Mouse (Mus musculus): ENCODE data around the gene Camk1g. TPM values are rescaled to one million over a fixed set of nuclear protein-coding genes. Genes with fewer than 3 reads are reported as not detected.

Gene Camk1g
- total RNA-seq, 1 experiment, result not detected

DNA sequence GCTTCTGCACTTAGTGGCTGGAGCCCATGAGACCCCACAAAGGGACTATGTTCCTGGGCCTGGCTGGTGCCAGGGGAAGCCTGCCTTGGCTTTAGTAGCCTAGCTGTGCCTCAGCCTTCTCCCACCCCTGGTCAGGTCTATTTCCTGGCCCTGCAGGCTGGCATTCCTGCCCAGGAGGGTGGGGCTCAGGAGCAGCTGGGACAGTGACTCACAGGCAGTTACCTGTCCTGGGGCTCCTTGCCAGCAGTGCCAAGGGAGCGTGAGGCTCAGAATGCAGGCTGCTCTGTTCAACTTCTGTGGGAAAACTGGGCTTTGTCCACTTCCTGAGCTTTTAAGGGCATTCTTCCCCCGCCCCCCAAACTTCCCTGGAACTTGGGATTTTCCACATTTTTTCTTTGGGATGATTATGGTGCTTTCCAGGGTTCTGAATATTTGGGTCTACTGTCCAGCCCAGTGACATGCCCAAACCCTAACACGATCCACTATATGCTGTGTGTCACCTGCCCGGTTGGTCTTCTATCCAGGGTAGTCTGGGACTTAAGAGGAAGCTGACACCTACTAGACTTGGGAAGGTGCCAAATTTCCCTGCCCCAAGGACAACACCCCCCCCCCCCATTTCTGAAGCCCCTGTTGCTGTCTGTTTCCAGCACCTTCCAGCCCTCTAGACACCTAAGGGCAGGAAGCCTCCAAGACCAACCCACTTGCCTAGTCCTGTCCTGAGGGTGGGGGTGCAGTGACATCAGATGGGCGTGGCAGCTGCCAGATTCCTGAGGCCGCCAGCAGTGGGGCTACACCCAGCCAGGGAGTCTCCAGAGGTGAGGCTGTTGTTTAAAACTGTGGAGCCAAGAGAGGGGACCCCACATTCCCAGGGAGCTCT, 68.6 kb downstream of the Camk1g start:
- no peak overlapping the region for H3K9ac ChIP-seq (ENCODE audit: insufficient read depth, low read depth, low read length, poor library complexity, severe bottlenecking)
- peaks cover 0 to 9% of the 10 kb centered on the region in 2 experiments; a peak in 2 of 4 replicates for H3K4me1 ChIP-seq (ENCODE audit: control insufficient read depth in 2 of 2, insufficient read depth in 2 of 2, low read length in 2 of 2, poor library complexity in 1 of 2)
- H3K36me3 ChIP-seq (ENCODE audit: control insufficient read depth, insufficient read depth, low read length, poor library complexity, severe bottlenecking), result no peaks in the 10 kb centered on the region
- H3K4me3 ChIP-seq (ENCODE audit: insufficient read depth in 1 of 2, low read depth in 1 of 2, low read length in 2 of 2, poor library complexity in 1 of 2, severe bottlenecking in 1 of 2), result peak overlapping the region in 1 of 2 experiments; percentile 12; a peak in 1 of 4 replicates
- in situ Hi-C loops (cut with MboI; ENCODE audit: low sequenced_read_pairs in 2 of 2, unreplicated experiment in 2 of 2), result no loop called here
- no peak for DNase-seq (ENCODE audit: low read depth, low spot score)
- no peaks in the 10 kb centered on the region for H3K9me3 ChIP-seq (ENCODE audit: control insufficient read depth, insufficient read depth, low read depth, low read length)
- TF ChIP-seq HCFC1 (IDR thresholded peaks at IDR 0.05; ENCODE audit: borderline replicate concordance, insufficient read depth, low read length) (no peak), CHD2 (IDR thresholded peaks at IDR 0.05; ENCODE audit: low read depth, low read length) (no peak), ZC3H11A (IDR thresholded peaks at IDR 0.05; ENCODE audit: borderline replicate concordance, low read depth, low read length) (no peak), ZNF384 (IDR thresholded peaks at IDR 0.05; ENCODE audit: low read depth, low read length) (no peak), MAFK (IDR thresholded peaks at IDR 0.05; ENCODE audit: insufficient read depth, low read depth, low read length) (no peak)
- H3K27ac ChIP-seq (ENCODE audit: insufficient read depth, low read depth, low read length, poor library complexity, severe bottlenecking), result no peak overlapping the region

DNA sequence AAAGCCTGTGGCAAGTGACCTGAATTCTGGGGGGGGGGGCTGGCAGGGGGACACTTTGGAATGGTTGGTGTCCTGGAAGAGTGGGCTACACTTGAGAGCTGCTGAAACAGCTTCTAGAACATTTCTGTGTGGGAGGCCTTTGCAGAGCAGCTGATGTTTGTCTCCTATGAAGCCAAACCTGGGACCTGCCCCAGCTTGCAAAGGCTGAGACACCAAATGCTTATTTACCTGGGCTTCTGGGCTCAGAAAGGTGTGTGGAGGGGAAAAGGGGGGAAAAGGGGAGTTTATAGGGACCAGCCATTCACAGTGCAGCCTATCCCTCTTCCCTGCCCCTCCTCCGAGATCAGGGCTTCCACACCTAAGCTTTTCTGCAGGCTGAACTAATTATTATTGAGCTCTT, 70.1 kb downstream of the Camk1g start:
- TF ChIP-seq MAFK (IDR thresholded peaks at IDR 0.05; ENCODE audit: insufficient read depth, low read depth, low read length) (no peak), ZC3H11A (IDR thresholded peaks at IDR 0.05; ENCODE audit: borderline replicate concordance, low read depth, low read length) (no peak), CHD2 (IDR thresholded peaks at IDR 0.05; ENCODE audit: low read depth, low read length) (no peak), HCFC1 (IDR thresholded peaks at IDR 0.05; ENCODE audit: borderline replicate concordance, insufficient read depth, low read length) (no peak), ZNF384 (IDR thresholded peaks at IDR 0.05; ENCODE audit: low read depth, low read length) (no peak)
- Histone ChIP-seq H3K36me3 (ENCODE audit: control insufficient read depth, insufficient read depth, low read length, poor library complexity, severe bottlenecking) (no peaks in the 10 kb centered on the region), H3K4me1 (ENCODE audit: control insufficient read depth in 2 of 2, insufficient read depth in 2 of 2, low read length in 2 of 2, poor library complexity in 1 of 2) (peaks cover 0 to 9% of the 10 kb centered on the region in 2 experiments; a peak in 2 of 4 replicates), H3K9ac (ENCODE audit: insufficient read depth, low read depth, low read length, poor library complexity, severe bottlenecking) (no peak overlapping the region), H3K27ac (ENCODE audit: insufficient read depth, low read depth, low read length, poor library complexity, severe bottlenecking) (no peak overlapping the region), H3K9me3 (ENCODE audit: control insufficient read depth, insufficient read depth, low read depth, low read length) (no peaks in the 10 kb centered on the region), H3K4me3 (ENCODE audit: insufficient read depth in 1 of 2, low read depth in 1 of 2, low read length in 2 of 2, poor library complexity in 1 of 2, severe bottlenecking in 1 of 2) (no peak overlapping the region)
- DNase-seq (ENCODE audit: low read depth, low spot score), result no peak
- in situ Hi-C loops (cut with MboI; ENCODE audit: low sequenced_read_pairs in 2 of 2, unreplicated experiment in 2 of 2), result no loop called here

DNA sequence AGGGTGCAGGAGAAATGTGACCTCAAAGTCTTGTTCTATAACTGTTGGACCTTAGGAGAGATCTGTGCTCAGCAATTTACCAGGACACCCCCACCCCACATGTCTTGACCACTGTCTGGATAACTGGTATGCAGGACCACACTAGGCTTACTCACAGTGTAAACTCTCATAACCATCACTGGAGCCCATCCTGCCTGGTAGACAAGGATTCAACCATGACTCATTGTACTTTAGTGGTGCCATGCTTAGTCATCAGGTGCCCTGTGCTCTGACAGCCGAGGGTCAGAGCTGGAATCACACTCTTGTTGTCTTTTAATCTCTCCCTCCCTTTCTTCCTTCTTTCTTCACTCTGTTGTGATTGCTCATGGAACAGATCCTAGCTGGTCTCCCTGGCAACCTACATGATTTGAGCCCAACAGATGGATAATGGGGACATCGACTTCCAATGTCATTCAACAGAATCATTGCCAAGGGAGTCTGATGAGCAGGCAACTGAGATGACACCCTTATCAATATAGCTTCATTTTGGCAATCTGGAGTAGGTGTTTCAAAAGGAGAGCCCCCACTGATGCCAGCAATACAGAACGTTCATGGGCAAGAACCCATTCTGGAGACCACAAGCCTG, 71.8 kb downstream of the Camk1g start:
- TF ChIP-seq CHD2 (IDR thresholded peaks at IDR 0.05; ENCODE audit: low read depth, low read length) (no peak), HCFC1 (IDR thresholded peaks at IDR 0.05; ENCODE audit: borderline replicate concordance, insufficient read depth, low read length) (no peak), MAFK (IDR thresholded peaks at IDR 0.05; ENCODE audit: insufficient read depth, low read depth, low read length) (no peak), ZC3H11A (IDR thresholded peaks at IDR 0.05; ENCODE audit: borderline replicate concordance, low read depth, low read length) (no peak), ZNF384 (IDR thresholded peaks at IDR 0.05; ENCODE audit: low read depth, low read length) (no peak)
- in situ Hi-C loops (cut with MboI; ENCODE audit: low sequenced_read_pairs in 2 of 2, unreplicated experiment in 2 of 2), result no loop called here
- H3K4me3 ChIP-seq (ENCODE audit: insufficient read depth in 1 of 2, low read depth in 1 of 2, low read length in 2 of 2, poor library complexity in 1 of 2, severe bottlenecking in 1 of 2), result no peak overlapping the region

More for the DNA sequence above, 71.8 kb downstream of the Camk1g start:
- Histone ChIP-seq H3K4me1 (ENCODE audit: control insufficient read depth in 2 of 2, insufficient read depth in 2 of 2, low read length in 2 of 2, poor library complexity in 1 of 2) (peaks cover 0 to 9% of the 10 kb centered on the region in 2 experiments; a peak in 2 of 4 replicates), H3K9ac (ENCODE audit: insufficient read depth, low read depth, low read length, poor library complexity, severe bottlenecking) (no peak overlapping the region), H3K9me3 (ENCODE audit: control insufficient read depth, insufficient read depth, low read depth, low read length) (no peaks in the 10 kb centered on the region), H3K36me3 (ENCODE audit: control insufficient read depth, insufficient read depth, low read length, poor library complexity, severe bottlenecking) (no peaks in the 10 kb centered on the region), H3K27ac (ENCODE audit: insufficient read depth, low read depth, low read length, poor library complexity, severe bottlenecking) (no peak overlapping the region)
- DNase-seq (ENCODE audit: low read depth, low spot score), result no peak

Other genes starting within 250 kb of the Camk1g start
- 25.6 and 28.2 TPM in 2 replicates for gene Diexf, start 240.0 kb downstream of the Camk1g start, total RNA-seq (2012; rRNA removed)
- gene Irf6, start 217.2 kb downstream of the Camk1g start, total RNA-seq (2012; rRNA removed), result 3.6 and 4.8 TPM in 2 replicates
- 5.7 and 7.6 TPM in 2 replicates for gene A130010J15Rik, start 202.3 kb downstream of the Camk1g start, total RNA-seq (2012; rRNA removed)
- gene Traf3ip3, start 168.6 kb downstream of the Camk1g start, total RNA-seq (2012; rRNA removed), result 0.21 and 0.67 TPM in 2 replicates
- 2.9 and 3.5 TPM in 2 replicates for gene Lamb3, start 162.6 kb downstream of the Camk1g start, total RNA-seq (2012; rRNA removed)
- gene Hsd11b1, start 106.2 kb downstream of the Camk1g start, total RNA-seq (2012; rRNA removed), result 0.18 TPM in 1 of 2 replicates, not detected in the other
- 4.8 and 7.3 TPM in 2 replicates for gene G0s2, start 97.1 kb downstream of the Camk1g start, total RNA-seq (2012; rRNA removed)

All from ES-E14 (cell line).